Mouse (Mus musculus): ENCODE measurements at regions not wholly inside any gene's neighbourhood (a gene's known extent, or its start where the extent isn't known, plus 50 kb on each side); places are given as distances from the start of the nearest gene placed in this dataset.
A peak's percentile ranks its signal among the peaks of the same experiment; 100 is the strongest.

DNA sequence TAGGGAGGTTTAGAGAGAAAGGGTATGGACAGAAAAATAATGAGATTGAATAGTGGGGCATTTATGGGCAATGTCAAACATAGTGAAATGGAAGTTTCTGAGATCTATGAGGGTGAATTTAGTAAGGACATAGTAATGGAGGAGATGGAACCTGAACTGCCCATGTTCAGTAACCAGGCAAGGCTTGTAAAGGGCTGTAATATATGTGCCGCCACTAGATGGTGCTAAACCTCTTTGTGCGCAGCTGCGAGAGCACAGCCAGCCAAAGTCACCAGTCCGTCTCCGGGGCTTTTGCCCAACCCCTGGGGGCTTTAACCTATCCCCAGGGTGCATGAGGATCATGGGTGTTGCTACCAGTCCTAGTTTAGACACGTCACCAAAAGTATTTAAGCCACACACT, 77.7 kb upstream of the Vmn2r25 start:
- DNase-seq (ENCODE audit: low spot score in 2 of 2): peak in 1 of 2 experiments; percentile 17
- intact Hi-C loops (cut with DNase I): loop anchor here (2.0 kb wide), 1 partner anchor 330 kb away; no protein-coding TSS in a partner anchor

DNA sequence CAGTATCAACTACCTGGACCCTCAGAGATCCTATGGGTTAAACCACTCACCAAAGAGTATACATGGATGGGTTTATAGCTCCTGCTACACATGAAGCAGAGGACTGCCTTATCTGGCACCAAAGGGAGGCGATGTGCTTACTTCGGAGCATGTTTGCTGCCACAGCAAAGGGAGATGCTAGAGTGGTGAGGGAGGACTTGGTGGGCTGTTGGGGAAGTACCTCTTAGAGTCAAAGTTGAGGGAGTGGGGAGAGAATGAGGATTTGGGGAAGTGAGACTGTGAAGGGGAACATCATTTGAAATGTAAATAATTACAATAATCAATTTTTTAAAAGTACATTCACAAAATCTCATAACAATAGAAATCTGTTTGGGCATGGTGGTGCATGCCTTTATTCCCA, 84.7 kb upstream of the Vmn2r25 start:
- intact Hi-C loops (cut with DNase I): no loop called here
- DNase-seq (ENCODE audit: low spot score in 2 of 2): no peak

DNA sequence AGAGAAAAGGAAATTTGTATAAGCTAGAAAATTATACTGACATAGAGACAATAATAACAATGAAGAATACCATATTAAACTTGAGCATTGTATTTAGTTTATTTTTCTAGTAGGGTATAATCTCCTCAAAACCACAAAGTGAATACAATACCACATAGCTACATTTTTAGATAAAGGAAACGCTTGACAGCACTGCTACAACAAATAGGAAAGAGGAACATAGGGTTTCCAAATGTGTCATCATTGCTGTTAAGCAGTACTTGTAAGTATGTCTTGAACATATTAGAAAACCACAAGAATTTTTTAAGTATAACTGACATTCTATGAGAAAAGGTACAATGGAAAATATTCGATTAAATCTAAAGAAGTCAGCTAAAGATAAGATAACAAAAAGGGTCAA, 63.0 kb upstream of the Vmn2r26 start:
- DNase-seq (ENCODE audit: low spot score in 2 of 2): no peak
- intact Hi-C loops (cut with DNase I): no loop called here

DNA sequence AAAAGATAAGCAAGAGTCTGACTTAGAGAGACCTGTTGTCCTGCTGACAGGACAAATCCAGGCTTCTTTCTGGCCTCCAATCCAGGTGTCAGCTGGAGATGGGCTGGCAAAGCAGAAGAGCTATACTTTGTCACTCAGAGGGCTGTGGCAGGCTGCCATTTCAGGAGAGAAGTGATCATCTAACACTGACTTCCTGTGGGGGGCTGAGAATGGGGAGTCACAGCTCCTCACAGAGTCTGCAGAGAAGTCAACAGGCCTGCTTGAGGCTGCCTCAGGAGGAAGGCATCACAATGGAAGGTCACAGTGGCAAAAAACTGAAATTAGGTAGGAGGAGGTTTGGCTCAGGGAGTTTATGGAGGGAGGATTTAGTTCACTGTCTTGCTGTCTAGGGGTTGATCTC, 53.2 kb upstream of the Vmn2r26 start:
- DNase-seq (ENCODE audit: low spot score in 2 of 2): no peak
- intact Hi-C loops (cut with DNase I): no loop called here
